Mouse (Mus musculus): ENCODE results near the gene Tcf7l1. TPM values are rescaled to one million over a fixed set of nuclear protein-coding genes. Genes with fewer than 3 reads are reported as not detected.
A peak's percentile ranks its signal among the peaks of the same experiment; 100 is the strongest.

Tcf7l1 gene
- total and polyA plus RNA-seq, 3 experiments = not detected

DNA sequence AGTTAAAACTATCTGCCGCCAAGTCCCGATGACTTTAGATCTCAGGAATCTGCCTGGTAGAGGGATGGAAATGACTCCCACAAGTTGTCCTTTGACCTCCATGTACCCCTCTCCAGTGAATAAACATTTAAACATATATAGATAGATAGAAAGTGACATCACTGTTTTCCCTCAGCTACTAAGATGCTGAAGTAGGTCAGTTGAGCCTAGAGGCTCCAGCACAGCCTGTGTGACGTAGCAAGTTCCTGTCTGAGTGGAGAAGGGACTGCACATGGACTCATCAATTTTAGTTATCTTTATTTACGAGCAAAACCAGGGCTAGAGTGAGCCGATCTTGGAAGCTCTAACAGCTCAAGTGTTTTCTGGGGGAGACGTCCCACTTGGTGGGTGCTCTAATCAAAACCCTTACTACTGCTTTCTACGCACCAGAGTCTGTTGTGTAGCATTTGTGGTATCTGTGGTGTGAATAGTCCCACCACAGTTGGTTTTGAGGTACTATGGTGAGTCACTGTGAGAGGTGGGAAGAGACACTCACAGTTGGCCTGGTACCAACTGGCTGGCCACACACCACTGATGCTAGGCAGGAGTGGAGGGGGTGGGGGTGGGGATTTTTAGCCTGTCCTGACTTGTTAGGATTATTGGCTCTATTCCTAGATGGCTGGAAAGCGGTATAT, 129.2 kb downstream of the Tcf7l1 start:
- no peaks in the 10 kb centered on the region for H3K4me1 ChIP-seq (ENCODE audit: control insufficient read depth in 1 of 2, insufficient read depth in 2 of 2, low read length in 2 of 2)
- TF ChIP-seq MEF2A (IDR thresholded peaks at IDR 0.05; ENCODE audit: extremely low read depth, insufficient replicate concordance, low read depth, low read length, poor library complexity, severe bottlenecking) (no peak), E2F4 (IDR thresholded peaks at IDR 0.05; ENCODE audit: borderline replicate concordance, low read depth, low read length) (no peak), NRF1 (IDR thresholded peaks at IDR 0.05; ENCODE audit: insufficient read depth, low read depth, low read length, poor library complexity, severe bottlenecking) (no peak), GATA1 (IDR thresholded peaks at IDR 0.05; ENCODE audit: low read depth, low read length) (no peak), RCOR1 (IDR thresholded peaks at IDR 0.05; ENCODE audit: low read depth, low read length) (no peak), BHLHE40 (IDR thresholded peaks at IDR 0.05; ENCODE audit: borderline replicate concordance, low read depth, low read length) (no peak)
- DNase-seq (ENCODE audit: low read depth, low spot score) = peak; percentile 20
- H3K27ac ChIP-seq (ENCODE audit: control insufficient read depth, low read depth, low read length) = no peak overlapping the region
- no peak overlapping the region for H3K9ac ChIP-seq (ENCODE audit: control insufficient read depth, low read depth, low read length, poor library complexity, severe bottlenecking)
- no peaks in the 10 kb centered on the region for H3K79me2 ChIP-seq (ENCODE audit: control insufficient read depth, insufficient read depth, low read length, poor library complexity)
- H3K36me3 ChIP-seq (ENCODE audit: control insufficient read depth in 1 of 2, insufficient read depth in 2 of 2, low read length in 2 of 2) = no peaks in the 10 kb centered on the region
- H3K4me3 ChIP-seq (ENCODE audit: control insufficient read depth in 1 of 2, insufficient read depth in 1 of 2, low read depth in 2 of 2, low read length in 2 of 2) = no peak overlapping the region
- no peaks in the 10 kb centered on the region for H3K9me3 ChIP-seq (replicated peaks; ENCODE audit: insufficient read depth, low read length)
- H3K27me3 ChIP-seq (ENCODE audit: control insufficient read depth in 1 of 2, insufficient read depth in 2 of 2, low read length in 2 of 2) = no peaks in the 10 kb centered on the region; a peak in 1 of 4 replicates

DNA sequence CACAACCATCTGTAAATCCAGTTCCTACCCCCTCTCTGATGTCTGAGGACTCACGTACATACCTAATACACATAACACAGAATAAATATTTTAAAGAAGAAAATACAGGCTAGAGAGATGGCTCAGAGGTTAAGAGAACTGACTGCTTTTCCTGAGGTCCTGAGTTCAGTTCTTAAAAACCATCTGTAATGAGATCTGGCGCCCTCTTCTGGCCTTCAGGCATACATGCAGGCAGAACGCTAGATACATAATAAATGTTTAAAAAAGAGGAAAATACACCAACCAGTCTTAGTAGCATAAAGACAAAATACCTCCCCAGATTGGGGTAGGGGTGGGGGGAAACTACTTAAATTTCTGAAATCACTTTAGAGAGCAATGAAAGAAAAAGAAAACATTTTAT, 131.0 kb downstream of the Tcf7l1 start:
- no peak overlapping the region for H3K9ac ChIP-seq (ENCODE audit: control insufficient read depth, low read depth, low read length, poor library complexity, severe bottlenecking)
- H3K4me1 ChIP-seq (ENCODE audit: control insufficient read depth in 1 of 2, insufficient read depth in 2 of 2, low read length in 2 of 2) = no peaks in the 10 kb centered on the region
- no peaks in the 10 kb centered on the region for H3K36me3 ChIP-seq (ENCODE audit: control insufficient read depth in 1 of 2, insufficient read depth in 2 of 2, low read length in 2 of 2)
- no peaks in the 10 kb centered on the region; a peak in 2 of 4 replicates for H3K27me3 ChIP-seq (ENCODE audit: control insufficient read depth in 1 of 2, insufficient read depth in 2 of 2, low read length in 2 of 2)
- H3K27ac ChIP-seq (ENCODE audit: control insufficient read depth, low read depth, low read length) = no peak overlapping the region
- H3K9me3 ChIP-seq (replicated peaks; ENCODE audit: insufficient read depth, low read length) = no peaks in the 10 kb centered on the region
- H3K4me3 ChIP-seq (ENCODE audit: control insufficient read depth in 1 of 2, insufficient read depth in 1 of 2, low read depth in 2 of 2, low read length in 2 of 2) = no peak overlapping the region
- H3K79me2 ChIP-seq (ENCODE audit: control insufficient read depth, insufficient read depth, low read length, poor library complexity) = no peaks in the 10 kb centered on the region
- TF ChIP-seq TCF12 (IDR thresholded peaks at IDR 0.05; ENCODE audit: low read depth, low read length) (no peak), ZC3H11A (IDR thresholded peaks at IDR 0.05; ENCODE audit: low read depth, low read length) (peak; percentile 41; the same call in 1 of the 2 replicates), MEF2A (IDR thresholded peaks at IDR 0.05; ENCODE audit: extremely low read depth, insufficient replicate concordance, low read depth, low read length, poor library complexity, severe bottlenecking) (no peak), KAT2A (conservative IDR thresholded peaks at IDR 0.05; ENCODE audit: low read depth, low read length) (no peak), BHLHE40 (IDR thresholded peaks at IDR 0.05; ENCODE audit: borderline replicate concordance, low read depth, low read length) (no peak), CHD2 (IDR thresholded peaks at IDR 0.05; ENCODE audit: low read length) (no peak), POLR2AphosphoS5 (IDR thresholded peaks at IDR 0.05; ENCODE audit: borderline replicate concordance, low read depth, low read length) (no peak), MAZ (IDR thresholded peaks at IDR 0.05; ENCODE audit: low read depth, low read length) (no peak), TBP (IDR thresholded peaks at IDR 0.05; ENCODE audit: low read depth, low read length) (no peak), CTCF (IDR thresholded peaks at IDR 0.05 in 2 of 3, conservative IDR thresholded peaks at IDR 0.05 in 1 of 3; ENCODE audit: control insufficient read depth in 1 of 3, insufficient read depth in 1 of 3, low read depth in 2 of 3, low read length in 3 of 3, poor library complexity in 1 of 3, severe bottlenecking in 1 of 3) (peak; percentile 66 to 74 (median 71)), SMC3 (IDR thresholded peaks at IDR 0.05; ENCODE audit: low read depth, low read length) (peak; percentile 68), MYB (IDR thresholded peaks at IDR 0.05; ENCODE audit: low read depth, low read length) (no peak), RAD21 (IDR thresholded peaks at IDR 0.05; ENCODE audit: low read depth, low read length) (peak; percentile 47)
- DNase-seq (ENCODE audit: low read depth, low spot score) = peak; percentile 76
